Mouse (Mus musculus) lung, embryonic 14.5 days (tissue): ENCODE results near the gene Trhde. TPM values are rescaled to one million over a fixed set of nuclear protein-coding genes. Genes with fewer than 3 reads are reported as not detected.

Experiments
- ATAC-seq: fragments of 200-750 bp; cut with Nextera tagmentation; 2 replicates; pipeline ENCODE4 v1.8.0; 2017; ENCODE audit warnings: mild to moderate bottlenecking, moderate TSS enrichment, moderate library complexity; ENCODE audit not compliant: insufficient read depth
- DNase-seq: peaks from one replicate; pipeline ENCODE4 v3.0.0-alpha.2; 2015
- H3K27ac ChIP-seq: fragments of 300-500 bp; sonication (generic); 2 replicates; pipeline ENCODE4 v1.5.1; 2014; ENCODE audit warnings: low read depth, mild to moderate bottlenecking, moderate library complexity
- H3K27me3 ChIP-seq: fragments of 300-500 bp; sonication (generic); 2 replicates; pipeline ENCODE4 v1.6.1; 2014; ENCODE audit warnings: low read length, control low read depth; ENCODE audit not compliant: insufficient read depth
- H3K36me3 ChIP-seq: fragments of 300-500 bp; sonication (generic); 2 replicates; pipeline ENCODE4 v1.6.1; 2014; ENCODE audit warnings: control low read depth; ENCODE audit not compliant: insufficient read depth
- H3K4me1 ChIP-seq: fragments of 300-500 bp; sonication (generic); 2 replicates; pipeline ENCODE4 v1.6.1; 2014; ENCODE audit warnings: antibody characterized with exemption, control low read depth; ENCODE audit not compliant: insufficient read depth
- H3K4me2 ChIP-seq: fragments of 300-500 bp; sonication (generic); 2 replicates; pipeline ENCODE4 v1.6.1; 2014; ENCODE audit warnings: mild to moderate bottlenecking
- H3K4me3 ChIP-seq: fragments of 300-500 bp; sonication (generic); 2 replicates; pipeline ENCODE4 v1.5.1; 2014; ENCODE audit warnings: low read depth, low read length
- H3K9ac ChIP-seq: fragments of 300-500 bp; sonication (generic); 2 replicates; pipeline ENCODE4 v1.6.1; 2014
- H3K9me3 ChIP-seq: fragments of 300-500 bp; sonication (generic); 2 replicates; pipeline ENCODE4 v1.6.1; 2016; ENCODE audit warnings: low read depth, low read length, control low read depth
- CTCF ChIP-seq: IDR thresholded peaks from 2 replicates; pipeline ENCODE4 v1.5.1; 2016; ENCODE audit warnings: antibody characterized with exemption, low read depth
- WGBS: fragments of 180-500 bp; shearing (Covaris S2); extraction: QIAGEN DNeasy Blood & Tissue Kit; methylation state at CpG from one replicate; pipeline ENCODE4 v1.1.7; 2014; 5-methylcytosine and 5-hydroxymethylcytosine counted together
- polyA plus RNA-seq: library from polyadenylated mRNA; unstranded; fragments of >200 nt; fragmentation: Nextera tagmentation; extraction: Ambion mirVana; gene quantifications from 2 replicates; pipeline ENCODE4 v1.2.1, GENCODE M21; 2014

The Trhde gene
- polyA plus RNA-seq, 1 experiment from 2014 or later, result 0.07 TPM

DNA sequence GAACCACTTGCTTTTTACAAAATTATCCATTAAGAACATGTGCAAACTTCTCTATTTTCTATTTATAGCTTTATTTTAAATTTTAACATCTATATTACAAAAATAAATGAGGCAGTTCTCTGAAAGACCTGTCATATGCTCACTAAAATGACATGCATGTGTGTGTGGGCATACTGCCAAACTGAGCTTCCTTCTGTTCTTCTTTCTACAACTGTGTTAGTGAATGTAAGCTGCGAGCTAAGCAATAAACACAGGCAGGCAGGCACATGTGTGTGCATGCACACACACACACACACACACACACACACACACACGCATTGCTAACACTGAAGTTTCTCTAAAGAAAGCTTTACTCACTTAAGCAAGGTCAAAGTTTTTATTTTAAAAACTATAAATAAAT lies 223.2 kb downstream of the Trhde start:
- Histone ChIP-seq H3K9me3 (no peaks in the 10 kb centered on the region), H3K4me2 (no peak overlapping the region), H3K9ac (no peak overlapping the region), H3K4me3 (no peak overlapping the region), H3K36me3 (no peaks in the 10 kb centered on the region), H3K27me3 (no peaks in the 10 kb centered on the region), H3K4me1 (no peaks in the 10 kb centered on the region), H3K27ac (no peak overlapping the region)
- ATAC-seq, result no peak
- DNase-seq, result peak; percentile 21
- no peak for TF ChIP-seq CTCF
- WGBS, result 63% methylated on average over 2 of the region's 2 CpGs

DNA sequence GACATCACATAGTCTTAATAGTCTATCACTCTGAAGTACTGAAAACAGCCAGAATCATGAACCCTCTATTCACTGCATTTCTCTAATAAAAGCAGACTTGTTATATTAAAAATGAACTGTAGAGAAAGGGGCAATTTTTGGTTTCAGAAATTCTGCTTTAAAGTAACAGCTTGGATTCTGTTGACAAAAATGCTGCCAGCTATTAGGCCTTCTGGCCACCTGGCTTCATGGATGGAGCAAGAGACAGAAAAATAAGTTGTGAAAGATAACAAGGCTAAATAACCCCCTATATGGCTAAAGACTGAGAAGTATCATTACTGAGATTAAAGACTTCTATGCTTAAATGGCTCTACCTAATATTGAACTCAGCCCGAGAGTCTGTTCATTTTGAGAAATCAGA lies 234.2 kb downstream of the Trhde start:
- Histone ChIP-seq H3K27me3 (no peaks in the 10 kb centered on the region), H3K36me3 (no peaks in the 10 kb centered on the region), H3K9me3 (no peaks in the 10 kb centered on the region), H3K9ac (no peak overlapping the region), H3K27ac (no peak overlapping the region), H3K4me3 (no peak overlapping the region), H3K4me1 (no peaks in the 10 kb centered on the region), H3K4me2 (no peak overlapping the region)
- no peak for TF ChIP-seq CTCF
- 70% methylated on average over 1 of the region's 1 CpGs for WGBS
- no peak for ATAC-seq
- DNase-seq, result no peak

DNA sequence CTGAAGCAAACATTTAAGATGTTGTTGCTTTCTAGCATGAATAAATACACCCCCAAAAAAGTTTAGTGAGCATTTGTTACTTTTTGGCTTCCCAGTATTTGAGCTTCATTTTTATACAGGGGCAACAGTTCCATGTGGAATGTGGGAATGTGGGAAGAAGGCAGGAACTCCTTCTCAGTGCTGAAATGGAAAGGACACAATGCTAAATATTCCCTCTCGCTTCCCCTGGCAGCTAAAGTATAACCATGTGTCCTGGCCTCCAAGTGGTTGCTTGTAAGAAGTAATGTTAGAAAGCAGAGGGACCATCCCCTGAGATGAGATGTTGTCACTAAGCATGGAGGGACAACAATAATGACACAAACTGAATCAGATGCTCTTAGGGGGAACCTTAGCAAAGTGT lies 292.9 kb downstream of the Trhde start:
- DNase-seq (no peak), ATAC-seq (no peak)
- H3K27me3 ChIP-seq, result no peaks in the 10 kb centered on the region
- no peak for TF ChIP-seq CTCF
- H3K4me3 ChIP-seq, result no peak overlapping the region
- H3K4me1 ChIP-seq, result no peaks in the 10 kb centered on the region
- H3K9me3 ChIP-seq, result no peaks in the 10 kb centered on the region
- H3K27ac ChIP-seq, result no peak overlapping the region
- WGBS, result 84% methylated on average over 1 of the region's 1 CpGs
- no peaks in the 10 kb centered on the region for H3K36me3 ChIP-seq
- H3K9ac ChIP-seq, result no peak overlapping the region
- H3K4me2 ChIP-seq, result no peak overlapping the region

DNA sequence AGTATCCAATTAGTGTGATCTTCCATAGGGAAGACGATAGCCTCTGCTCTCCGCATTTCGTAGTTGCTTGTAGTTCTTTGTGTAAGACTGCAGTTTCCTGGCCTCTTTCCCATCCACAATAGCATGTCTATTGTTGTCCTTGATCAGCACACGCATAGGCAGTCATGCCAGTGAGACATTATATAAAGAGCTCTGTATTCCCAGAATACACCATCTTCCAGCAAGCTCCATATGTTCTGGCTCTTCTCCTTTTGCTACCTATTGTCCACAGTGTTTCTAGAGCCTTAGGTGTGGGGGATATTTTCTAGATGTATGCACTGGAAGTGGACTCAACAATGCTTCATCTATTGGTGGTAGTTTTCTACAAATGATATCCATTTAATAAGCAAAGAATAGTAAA lies 313.3 kb downstream of the Trhde start:
- Histone ChIP-seq H3K9ac (no peak overlapping the region), H3K9me3 (no peaks in the 10 kb centered on the region), H3K4me2 (no peak overlapping the region), H3K4me1 (no peaks in the 10 kb centered on the region), H3K27me3 (no peaks in the 10 kb centered on the region), H3K36me3 (no peaks in the 10 kb centered on the region), H3K27ac (no peak overlapping the region), H3K4me3 (no peak overlapping the region)
- no peak for DNase-seq
- no peak for TF ChIP-seq CTCF
- 90% methylated on average over 4 of the region's 4 CpGs for WGBS
- no peak for ATAC-seq

DNA sequence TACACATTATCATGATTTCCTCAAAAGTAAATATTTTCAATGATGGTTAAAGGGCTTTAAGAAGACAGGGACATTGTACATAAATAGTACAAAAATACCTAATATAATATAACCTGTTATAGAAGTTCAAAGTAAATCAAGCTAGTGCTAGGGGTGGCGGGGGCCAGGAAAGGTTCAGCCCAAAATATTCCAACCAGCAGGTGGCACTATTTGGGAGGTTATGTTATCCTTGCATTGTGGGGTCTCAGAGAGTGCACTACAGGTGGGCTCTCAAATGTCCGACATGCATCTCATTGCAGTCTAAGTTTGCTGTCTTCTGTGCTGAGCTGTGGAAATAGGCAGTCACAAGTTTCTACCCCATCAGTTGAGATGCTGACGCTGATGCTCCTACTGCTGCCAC lies 346.5 kb downstream of the Trhde start:
- DNase-seq (no peak), ATAC-seq (no peak)
- TF ChIP-seq CTCF, result 0 out of 2 replicates have a peak, but pooled peaks have one; percentile 13
- Histone ChIP-seq H3K27me3 (no peaks in the 10 kb centered on the region), H3K9me3 (no peaks in the 10 kb centered on the region), H3K4me1 (no peaks in the 10 kb centered on the region), H3K4me3 (no peak overlapping the region), H3K27ac (no peak overlapping the region), H3K4me2 (no peak overlapping the region), H3K36me3 (no peaks in the 10 kb centered on the region), H3K9ac (no peak overlapping the region)
- 70% methylated on average over 3 of the region's 3 CpGs for WGBS

DNA sequence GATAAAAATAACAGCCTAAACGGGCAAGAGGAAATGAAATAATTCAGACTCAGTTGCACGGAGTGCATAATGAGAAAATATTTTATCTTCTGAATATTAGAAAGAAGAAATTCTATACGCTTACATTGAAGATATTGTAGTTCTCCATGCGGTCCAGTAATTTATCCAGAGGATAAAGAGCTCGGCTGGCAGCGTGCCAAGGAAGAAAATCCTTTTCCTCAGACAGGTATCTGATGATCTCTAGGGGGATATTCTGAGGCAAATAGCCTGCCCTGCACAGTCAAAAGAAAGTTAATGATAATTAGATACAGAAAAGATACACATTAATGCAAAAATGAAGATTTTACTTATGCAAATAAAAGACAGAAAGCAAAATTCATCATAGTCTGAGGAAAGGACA lies 354.0 kb downstream of the Trhde start:
- no peaks in the 10 kb centered on the region for H3K4me1 ChIP-seq
- no peak for TF ChIP-seq CTCF
- H3K36me3 ChIP-seq, result no peaks in the 10 kb centered on the region
- ATAC-seq (no peak), DNase-seq (peak; percentile 2)
- H3K4me3 ChIP-seq, result no peak overlapping the region
- H3K9me3 ChIP-seq, result no peaks in the 10 kb centered on the region
- H3K27ac ChIP-seq, result no peak overlapping the region
- no peak overlapping the region for H3K4me2 ChIP-seq
- no peaks in the 10 kb centered on the region for H3K27me3 ChIP-seq
- WGBS, result 71% methylated on average over 6 of the region's 6 CpGs
- no peak overlapping the region for H3K9ac ChIP-seq

DNA sequence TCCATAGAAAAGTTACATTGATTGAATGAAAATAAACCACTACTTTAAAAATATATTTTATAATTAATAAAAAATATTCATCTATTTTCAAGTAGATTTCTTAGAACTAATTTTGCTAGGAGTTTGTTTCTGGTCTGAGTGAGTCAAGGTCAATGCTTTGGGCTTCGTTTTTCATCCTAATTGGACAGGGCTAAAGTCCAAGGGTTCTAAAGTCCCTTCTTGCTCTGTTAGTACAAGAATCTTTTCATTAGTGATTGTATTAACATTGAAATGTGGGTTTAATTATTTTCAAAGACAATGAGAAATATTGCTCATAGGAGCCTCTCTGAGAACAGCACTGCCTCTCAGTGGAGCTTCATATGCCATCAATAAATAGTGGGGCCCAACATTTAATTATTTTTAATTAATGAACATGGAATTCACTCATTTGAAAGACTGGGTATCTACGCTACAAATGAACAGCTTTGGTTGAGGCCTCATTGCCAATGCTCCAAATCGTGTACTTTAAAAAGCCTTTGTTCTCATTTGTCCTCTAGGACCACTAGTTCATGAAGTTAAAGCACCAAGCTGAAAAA lies 383.1 kb downstream of the Trhde start:
- Histone ChIP-seq H3K27ac (no peak overlapping the region), H3K9ac (no peak overlapping the region), H3K4me2 (no peak overlapping the region), H3K36me3 (no peaks in the 10 kb centered on the region), H3K27me3 (no peaks in the 10 kb centered on the region), H3K4me1 (no peaks in the 10 kb centered on the region), H3K9me3 (no peaks in the 10 kb centered on the region), H3K4me3 (no peak overlapping the region)
- no peak for TF ChIP-seq CTCF
- ATAC-seq (no peak), DNase-seq (no peak)
- whole genome bisulfite sequencing, result 70% methylated on average over 3 of the region's 3 CpGs

DNA sequence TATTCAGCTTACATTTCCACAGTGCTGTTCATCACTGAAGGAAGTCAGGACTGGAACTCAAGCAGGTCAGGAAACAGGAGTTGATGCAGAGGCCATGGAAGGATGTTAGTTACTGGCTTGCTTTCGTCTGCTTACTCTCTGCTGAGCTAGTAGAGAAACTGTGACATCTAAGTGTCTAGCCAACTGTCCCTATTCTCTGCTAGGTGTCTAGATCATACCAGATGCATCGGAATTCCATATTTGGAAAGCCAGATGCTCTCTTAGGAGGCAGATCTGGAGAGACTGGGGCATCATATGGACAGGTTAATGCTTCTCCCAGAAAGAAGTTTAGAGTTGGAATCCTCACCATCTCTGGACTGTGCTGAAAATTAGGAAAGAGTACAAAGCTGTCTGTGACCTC lies 386.4 kb downstream of the Trhde start:
- WGBS, result 81% methylated on average over 2 of the region's 2 CpGs
- Histone ChIP-seq H3K9me3 (no peaks in the 10 kb centered on the region), H3K4me3 (no peak overlapping the region), H3K27ac (no peak overlapping the region), H3K9ac (no peak overlapping the region), H3K4me1 (no peaks in the 10 kb centered on the region), H3K4me2 (no peak overlapping the region), H3K27me3 (no peaks in the 10 kb centered on the region), H3K36me3 (no peaks in the 10 kb centered on the region)
- TF ChIP-seq CTCF, result no peak
- no peak for ATAC-seq
- no peak for DNase-seq
